8 mouse cellular contexts compared by ENCODE assay signal in genomic region chr7:130073890-130074819, GRCm38 (mm10).
DNase-seq lines count a peak whose midpoint lies in the region; ATAC-seq lines count a peak whose summit lies in the region.

No protein-coding gene starts in this region.

- no peaks in the 10 kb centered on the region for H3K27me3 ChIP-seq in forebrain, embryonic 11.5 days (ENCODE audit: control insufficient read depth, insufficient read depth, low read length)
- no peaks in the 10 kb centered on the region for H3K27me3 ChIP-seq in hindbrain, embryonic 11.5 days (ENCODE audit: control insufficient read depth, insufficient read depth, low read length)
- no peaks in the 10 kb centered on the region for H3K27me3 ChIP-seq in stomach, embryonic 15.5 days (replicated peaks)

- H3K36me3 ChIP-seq in forebrain, embryonic 11.5 days (ENCODE audit: control insufficient read depth, insufficient read depth, low read length), result no peaks in the 10 kb centered on the region
- H3K36me3 ChIP-seq in hindbrain, embryonic 11.5 days (ENCODE audit: control insufficient read depth, insufficient read depth, low read length), result no peaks in the 10 kb centered on the region
- H3K36me3 ChIP-seq in stomach, embryonic 15.5 days, result no peaks in the 10 kb centered on the region

- H3K9ac ChIP-seq in forebrain, embryonic 11.5 days (ENCODE audit: low read length), result peak overlapping the region; percentile 20; the same call in 1 of the 2 replicates
- peak overlapping the region; percentile 47; the same call in 1 of the 2 replicates for H3K9ac ChIP-seq in hindbrain, embryonic 11.5 days (ENCODE audit: low read depth, low read length)
- no peak overlapping the region for H3K9ac ChIP-seq in stomach, embryonic 15.5 days

- DNase-seq in thymus, postnatal 4 days, result peak; percentile 7
- DNase-seq in thymus, postnatal 25 days, result no peak
- DNase-seq in forebrain, embryonic 11.5 days (ENCODE audit: low spot score), result peak; percentile 59
- DNase-seq in hindbrain, embryonic 11.5 days (ENCODE audit: low spot score), result peak; percentile 64
- DNase-seq in left cerebral cortex, adult 8-10 months (ENCODE audit: low spot score in 2 of 2), result peak; percentile 18 to 26
- DNase-seq in spleen, postnatal 4 days (ENCODE audit: low spot score in 2 of 2), result no peak

- H3K4me1 ChIP-seq in forebrain, embryonic 11.5 days (replicated peaks; ENCODE audit: control insufficient read depth, insufficient read depth, low read length), result peaks cover 5% of the 10 kb centered on the region; the same call in 1 of the 2 replicates
- H3K4me1 ChIP-seq in hindbrain, embryonic 11.5 days (replicated peaks; ENCODE audit: control insufficient read depth, insufficient read depth, low read length), result no peaks in the 10 kb centered on the region; the same call in 1 of the 2 replicates
- peaks cover 14% of the 10 kb centered on the region for H3K4me1 ChIP-seq in stomach, embryonic 15.5 days

- no peaks in the 10 kb centered on the region for H3K9me3 ChIP-seq in forebrain, embryonic 11.5 days (ENCODE audit: control insufficient read depth, low read length)
- H3K9me3 ChIP-seq in hindbrain, embryonic 11.5 days (ENCODE audit: control insufficient read depth, low read length), result no peaks in the 10 kb centered on the region
- no peaks in the 10 kb centered on the region for H3K9me3 ChIP-seq in stomach, embryonic 15.5 days

- no peak for ATAC-seq in forebrain, embryonic 11.5 days (replicated peaks; ENCODE audit: low FRiP score)
- no peak for ATAC-seq in hindbrain, embryonic 11.5 days (ENCODE audit: low FRiP score)
- peak; percentile 78 for ATAC-seq in megakaryocyte, adult 5-6 weeks (ENCODE audit: poor library complexity, severe bottlenecking)
- ATAC-seq in stomach, embryonic 15.5 days (ENCODE audit: insufficient read depth, low FRiP score, low read depth), result peak; percentile 66; the same call in 1 of the 2 replicates

- no peak overlapping the region for H3K27ac ChIP-seq in forebrain, embryonic 11.5 days (ENCODE audit: low read depth, low read length)
- H3K27ac ChIP-seq in hindbrain, embryonic 11.5 days (ENCODE audit: low read depth, low read length), result no peak overlapping the region
- H3K27ac ChIP-seq in stomach, embryonic 15.5 days, result peak overlapping the region; percentile 91

- peak overlapping the region; percentile 14; the same call in 1 of the 2 replicates for H3K4me3 ChIP-seq in forebrain, embryonic 11.5 days (ENCODE audit: low read depth, low read length)
- peak overlapping the region; percentile 21; the same call in 1 of the 2 replicates for H3K4me3 ChIP-seq in hindbrain, embryonic 11.5 days (ENCODE audit: low read depth, low read length)
- peak overlapping the region; percentile 30 for H3K4me3 ChIP-seq in stomach, embryonic 15.5 days (replicated peaks)

- H3K4me2 ChIP-seq in forebrain, embryonic 11.5 days (ENCODE audit: low read depth, low read length, severe bottlenecking), result peak overlapping the region; percentile 45
- H3K4me2 ChIP-seq in hindbrain, embryonic 11.5 days (replicated peaks; ENCODE audit: low read depth, low read length), result peak overlapping the region; percentile 40
- H3K4me2 ChIP-seq in stomach, embryonic 15.5 days, result peak overlapping the region; percentile 60

- 26% methylated on average over 27 of the region's 27 CpGs for WGBS in forebrain, embryonic 11.5 days
- WGBS in hindbrain, embryonic 11.5 days, result 26% methylated on average over 27 of the region's 27 CpGs
- 11% methylated on average over 27 of the region's 27 CpGs for WGBS in stomach, embryonic 15.5 days

Comparison
In these comparisons a context has a peak if more than half of its experiments do, and no peak if none do; other contexts are left out.
1. DNase-seq: peak in thymus, postnatal 4 days (single experiment), forebrain, embryonic 11.5 days (single experiment), hindbrain, embryonic 11.5 days (single experiment) and left cerebral cortex, adult 8-10 months (2 of 2); none in thymus, postnatal 25 days (single experiment) and spleen, postnatal 4 days (0 of 2).
2. ATAC-seq: peak in megakaryocyte, adult 5-6 weeks (single experiment) and stomach, embryonic 15.5 days (single experiment); none in forebrain, embryonic 11.5 days (single experiment) and hindbrain, embryonic 11.5 days (single experiment).
3. Peak in every context shown above with its lines, with median percentiles within 50 percentile points of each other: H3K4me2 ChIP-seq and H3K4me3 ChIP-seq.